In genomic region chr8:124373753-124374152, GRCm38 (mm10) we compare ENCODE assay signal across 19 mouse cellular contexts.
"Had no signal": no experiment of that assay in that cellular context is flagged by ENCODE, and none has a peak within 500 bp of the region (broad histone marks: within the 10 kb centered on the region; RNA-seq: fewer than 3 reads in every experiment).

No protein-coding gene starts in this region.

- H3K4me3 ChIP-seq: lung, embryonic 15.5 days; megakaryocyte, embryonic 14.5 days; midbrain, embryonic 13.5 days; midbrain, embryonic 15.5 days; neural tube, embryonic 12.5 days; stomach, embryonic 15.5 days had no signal

- DNase-seq: liver, postnatal 0 days; lung, adult 2 months; lung, postnatal 14 days; lung, postnatal 36 days; retina, postnatal 1 day; right cerebral cortex, adult 18-20 months; right cerebral cortex, postnatal 4 days; thymus, adult 2 months; thymus, postnatal 25 days; thymus, postnatal 4 days had no signal

- H3K36me3 ChIP-seq: lung, embryonic 15.5 days; midbrain, embryonic 15.5 days; stomach, embryonic 15.5 days had no signal

- H3K9me3 ChIP-seq: lung, embryonic 15.5 days; megakaryocyte, embryonic 14.5 days; midbrain, embryonic 13.5 days; midbrain, embryonic 15.5 days; neural tube, embryonic 12.5 days; stomach, embryonic 15.5 days had no signal

- H3K4me1 ChIP-seq: midbrain, embryonic 15.5 days; neural tube, embryonic 12.5 days; stomach, embryonic 15.5 days had no signal

- H3K27ac ChIP-seq: lung, embryonic 15.5 days; macrophage; midbrain, embryonic 13.5 days; midbrain, embryonic 15.5 days; neural tube, embryonic 12.5 days; stomach, embryonic 15.5 days; stomach, postnatal 0 days had no signal

- H3K27me3 ChIP-seq: lung, embryonic 15.5 days; midbrain, embryonic 13.5 days; midbrain, embryonic 15.5 days; neural tube, embryonic 12.5 days; stomach, embryonic 15.5 days had no signal

- ATAC-seq: liver, postnatal 0 days; lung, postnatal 0 days; midbrain, embryonic 13.5 days; midbrain, embryonic 15.5 days had no signal
